Mouse (Mus musculus) midbrain, embryonic 10.5 days (tissue): ENCODE results near the gene Tacr2. TPM values are rescaled to one million over a fixed set of nuclear protein-coding genes. Genes with fewer than 3 reads are reported as not detected.
A peak's percentile ranks its signal among the peaks of the same experiment; 100 is the strongest.

ENCODE experiments used
- DNase-seq: peaks from one replicate; pipeline ENCODE4 v3.0.0-alpha.2; 2017; ENCODE audit warnings: low spot score
- H3K27ac ChIP-seq: fragments of 300-500 bp; sonication (generic); replicated peaks from 2 replicates; pipeline ENCODE4 v1.5.1; 2016; ENCODE audit warnings: mild to moderate bottlenecking
- H3K27me3 ChIP-seq: fragments of 300-500 bp; sonication (generic); 2 replicates; pipeline ENCODE4 v1.6.1; 2016; ENCODE audit warnings: low read depth, mild to moderate bottlenecking; ENCODE audit not compliant: poor library complexity, severe bottlenecking
- H3K36me3 ChIP-seq: fragments of 300-500 bp; sonication (generic); 2 replicates; pipeline ENCODE4 v1.6.1; 2016; ENCODE audit warnings: mild to moderate bottlenecking, moderate library complexity
- H3K4me1 ChIP-seq: fragments of 300-500 bp; sonication (generic); 2 replicates; pipeline ENCODE4 v1.6.1; 2016
- H3K4me3 ChIP-seq: fragments of 300-500 bp; sonication (generic); 2 replicates; pipeline ENCODE4 v1.5.1; 2016; ENCODE audit warnings: mild to moderate bottlenecking, moderate library complexity
- H3K9me3 ChIP-seq: fragments of 300-500 bp; sonication (generic); replicated peaks from 2 replicates; pipeline ENCODE4 v1.6.1; 2016; ENCODE audit warnings: mild to moderate bottlenecking
- WGBS: fragments of 180-500 bp; shearing (Covaris S2); methylation state at CpG from one replicate; pipeline ENCODE4 v1.1.7; 2016; 5-methylcytosine and 5-hydroxymethylcytosine counted together
- polyA plus RNA-seq: library from polyadenylated mRNA; unstranded; fragments of >200 nt; fragmentation: Nextera tagmentation; extraction: Ambion mirVana; gene quantifications from 2 replicates; pipeline ENCODE4 v1.2.1, GENCODE M21; 2016

Gene Tacr2
- polyA plus RNA-seq = not detected in 2 replicates

- WGBS = 55% methylated on average over 12 of the region's 12 CpGs
- Histone ChIP-seq H3K4me3 (no peak within 1 kb of the TSS), H3K36me3 (no peaks in the 10 kb centered on the region), H3K9me3 (no peaks in the 10 kb centered on the region), H3K4me1 (peaks cover 2% of the 10 kb centered on the region; the same call in 1 of the 2 replicates), H3K27ac (no peak within 1 kb of the TSS), H3K27me3 (no peaks in the 10 kb centered on the region)
- no peak for DNase-seq
Observed at GRCm38 (mm10) chr10:62252000-62252488, at the start of gene Tacr2. Tacr2 (plus strand) TSS chr10:62252438.

GRCm38 (mm10) chr10:62202574-62202973 is 49.7 kb upstream of the Tacr2 start:
- H3K27me3 ChIP-seq = no peaks in the 10 kb centered on the region
- no peak overlapping the region for H3K27ac ChIP-seq
- 80% methylated on average over 6 of the region's 6 CpGs for WGBS
- no peaks in the 10 kb centered on the region for H3K9me3 ChIP-seq
- no peaks in the 10 kb centered on the region for H3K4me1 ChIP-seq
- H3K36me3 ChIP-seq = no peaks in the 10 kb centered on the region
- DNase-seq = no peak
- H3K4me3 ChIP-seq = no peak overlapping the region

GRCm38 (mm10) chr10:62208241-62208896 is 43.9 kb upstream of the Tacr2 start:
- Histone ChIP-seq H3K27me3 (no peaks in the 10 kb centered on the region), H3K9me3 (no peaks in the 10 kb centered on the region), H3K4me1 (no peaks in the 10 kb centered on the region), H3K36me3 (no peaks in the 10 kb centered on the region), H3K27ac (no peak overlapping the region), H3K4me3 (no peak overlapping the region)
- DNase-seq = no peak
- 92% methylated on average over 10 of the region's 10 CpGs for WGBS

GRCm38 (mm10) chr10:62211310-62211709 is 40.9 kb upstream of the Tacr2 start:
- DNase-seq = no peak
- no peaks in the 10 kb centered on the region for H3K27me3 ChIP-seq
- no peaks in the 10 kb centered on the region for H3K36me3 ChIP-seq
- H3K4me1 ChIP-seq = peaks cover 1% of the 10 kb centered on the region; the same call in 1 of the 2 replicates
- no peak overlapping the region for H3K4me3 ChIP-seq
- no peaks in the 10 kb centered on the region for H3K9me3 ChIP-seq
- 78% methylated on average over 5 of the region's 6 CpGs for WGBS
- no peak overlapping the region for H3K27ac ChIP-seq

GRCm38 (mm10) chr10:62215169-62215616 is 37.0 kb upstream of the Tacr2 start:
- H3K4me1 ChIP-seq = peaks cover 15% of the 10 kb centered on the region
- no peak overlapping the region for H3K4me3 ChIP-seq
- no peaks in the 10 kb centered on the region for H3K36me3 ChIP-seq
- no peaks in the 10 kb centered on the region for H3K9me3 ChIP-seq
- DNase-seq = no peak
- no peak overlapping the region for H3K27ac ChIP-seq
- WGBS = 56% methylated on average over 5 of the region's 5 CpGs
- no peaks in the 10 kb centered on the region for H3K27me3 ChIP-seq

GRCm38 (mm10) chr10:62215633-62216032 is 36.6 kb upstream of the Tacr2 start:
- H3K9me3 ChIP-seq = no peaks in the 10 kb centered on the region
- 95% methylated on average over 8 of the region's 8 CpGs for WGBS
- no peaks in the 10 kb centered on the region for H3K27me3 ChIP-seq
- H3K27ac ChIP-seq = no peak overlapping the region
- H3K36me3 ChIP-seq = no peaks in the 10 kb centered on the region
- DNase-seq = no peak
- H3K4me1 ChIP-seq = peaks cover 15% of the 10 kb centered on the region
- H3K4me3 ChIP-seq = no peak overlapping the region

- no peaks in the 10 kb centered on the region for H3K9me3 ChIP-seq
- H3K27me3 ChIP-seq = no peaks in the 10 kb centered on the region
- H3K27ac ChIP-seq = peak overlapping the region; percentile 68
- no peaks in the 10 kb centered on the region for H3K36me3 ChIP-seq
- H3K4me3 ChIP-seq = no peak overlapping the region
- WGBS = 65% methylated on average over 5 of the region's 5 CpGs
- peaks cover 15% of the 10 kb centered on the region for H3K4me1 ChIP-seq
- peak; percentile 24 for DNase-seq
Observed at GRCm38 (mm10) chr10:62216595-62216994, 35.6 kb upstream of the Tacr2 start.

GRCm38 (mm10) chr10:62217196-62217595 is 35.0 kb upstream of the Tacr2 start:
- 51% methylated on average over 8 of the region's 8 CpGs for WGBS
- H3K36me3 ChIP-seq = no peaks in the 10 kb centered on the region
- H3K27me3 ChIP-seq = no peaks in the 10 kb centered on the region
- H3K27ac ChIP-seq = peak overlapping the region; percentile 68
- no peak overlapping the region for H3K4me3 ChIP-seq
- no peaks in the 10 kb centered on the region for H3K9me3 ChIP-seq
- peaks cover 15% of the 10 kb centered on the region for H3K4me1 ChIP-seq
- DNase-seq = peak; percentile 37

GRCm38 (mm10) chr10:62218044-62218788 is 34.0 kb upstream of the Tacr2 start:
- H3K27ac ChIP-seq = no peak overlapping the region
- H3K36me3 ChIP-seq = no peaks in the 10 kb centered on the region
- H3K4me1 ChIP-seq = peaks cover 15% of the 10 kb centered on the region
- no peaks in the 10 kb centered on the region for H3K9me3 ChIP-seq
- H3K27me3 ChIP-seq = no peaks in the 10 kb centered on the region
- H3K4me3 ChIP-seq = no peak overlapping the region
- 89% methylated on average over 19 of the region's 19 CpGs for WGBS
- DNase-seq = no peak

GRCm38 (mm10) chr10:62218789-62219172 is 33.5 kb upstream of the Tacr2 start:
- 84% methylated on average over 7 of the region's 7 CpGs for WGBS
- no peak overlapping the region for H3K27ac ChIP-seq
- H3K9me3 ChIP-seq = no peaks in the 10 kb centered on the region
- no peak overlapping the region for H3K4me3 ChIP-seq
- DNase-seq = no peak
- H3K36me3 ChIP-seq = no peaks in the 10 kb centered on the region
- H3K4me1 ChIP-seq = peaks cover 15% of the 10 kb centered on the region
- no peaks in the 10 kb centered on the region for H3K27me3 ChIP-seq

GRCm38 (mm10) chr10:62220732-62221514 is 31.3 kb upstream of the Tacr2 start:
- peaks cover 15% of the 10 kb centered on the region for H3K4me1 ChIP-seq
- H3K4me3 ChIP-seq = no peak overlapping the region
- H3K27me3 ChIP-seq = no peaks in the 10 kb centered on the region
- no peaks in the 10 kb centered on the region for H3K9me3 ChIP-seq
- DNase-seq = no peak
- no peak overlapping the region for H3K27ac ChIP-seq
- 82% methylated on average over 8 of the region's 8 CpGs for WGBS
- H3K36me3 ChIP-seq = no peaks in the 10 kb centered on the region

- no peak overlapping the region for H3K27ac ChIP-seq
- no peaks in the 10 kb centered on the region for H3K36me3 ChIP-seq
- H3K9me3 ChIP-seq = no peaks in the 10 kb centered on the region
- H3K27me3 ChIP-seq = no peaks in the 10 kb centered on the region
- peaks cover 10% of the 10 kb centered on the region for H3K4me1 ChIP-seq
- WGBS = 93% methylated on average over 2 of the region's 2 CpGs
- no peak for DNase-seq
- no peak overlapping the region for H3K4me3 ChIP-seq
Observed at GRCm38 (mm10) chr10:62221647-62222046, 30.6 kb upstream of the Tacr2 start.
